Mouse (Mus musculus): ENCODE data around the gene Papola. TPM values are rescaled to one million over a fixed set of nuclear protein-coding genes. Genes with fewer than 3 reads are reported as not detected.

Gene Papola
- polyA plus RNA-seq, 1 experiment from 2014 or later = 104 TPM

DNA sequence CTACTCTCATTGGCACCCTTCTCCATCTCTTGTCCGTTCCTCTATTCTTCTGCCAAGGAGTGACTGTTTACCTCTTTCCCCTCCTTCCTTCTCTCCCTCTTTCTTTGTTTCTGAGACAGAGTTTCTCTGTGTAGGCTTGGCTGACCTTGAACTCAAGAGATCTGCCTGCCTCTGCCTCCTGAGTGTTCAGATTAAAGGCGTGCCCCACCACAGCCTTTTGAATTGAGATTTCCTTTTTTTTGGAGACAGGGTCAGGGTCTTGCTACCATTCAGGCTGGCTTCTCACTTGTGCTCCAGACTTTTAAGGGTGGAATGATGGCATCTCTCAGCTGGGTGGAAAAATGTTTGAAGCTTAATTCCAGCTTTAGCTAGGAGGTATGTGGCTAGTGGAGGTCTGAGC is 3.1 kb downstream of the Papola start:
- Histone ChIP-seq H3K4me2 (replicated peaks; ENCODE audit: low read depth) (no peak overlapping the region), H3K27me3 (ENCODE audit: control insufficient read depth, insufficient read depth, low read length) (no peaks in the 10 kb centered on the region), H3K4me3 (ENCODE audit: low read depth, low read length) (no peak overlapping the region), H3K4me1 (replicated peaks; ENCODE audit: control insufficient read depth, insufficient read depth) (no peaks in the 10 kb centered on the region), H3K36me3 (ENCODE audit: control insufficient read depth, insufficient read depth, low read length) (no peaks in the 10 kb centered on the region), H3K9me3 (ENCODE audit: control insufficient read depth, low read length) (no peaks in the 10 kb centered on the region), H3K27ac (replicated peaks) (no peak overlapping the region), H3K9ac (ENCODE audit: low read length) (no peak overlapping the region)
- ATAC-seq (ENCODE audit: low FRiP score, low TSS enrichment) (no peak), DNase-seq (ENCODE audit: low spot score) (no peak)
- WGBS = 93% methylated on average over 2 of the region's 2 CpGs
- TF ChIP-seq EP300 (optimal IDR thresholded peaks at IDR 0.05) (no peak), CTCF (IDR thresholded peaks at IDR 0.05; ENCODE audit: low read depth) (no peak)

DNA sequence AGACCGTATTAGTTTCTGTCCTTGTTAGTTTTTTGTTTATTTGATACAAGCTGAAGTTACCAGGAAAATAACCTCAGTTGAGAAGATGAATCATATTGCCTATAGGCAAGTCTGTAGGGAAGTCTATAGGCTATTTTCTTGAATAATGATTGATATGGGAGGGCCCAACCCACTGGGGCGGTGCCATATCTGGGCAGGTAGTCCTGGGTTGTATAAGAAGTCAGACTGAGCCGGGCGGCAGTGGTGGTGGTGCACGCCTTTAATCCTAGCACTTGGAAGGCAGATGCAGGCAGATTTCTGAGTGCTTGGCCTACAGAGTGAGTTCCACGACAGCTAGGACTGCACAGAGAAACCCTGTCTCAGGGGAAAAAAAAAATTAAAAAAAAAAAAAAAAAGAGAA is 5.4 kb downstream of the Papola start:
- Histone ChIP-seq H3K4me2 (replicated peaks; ENCODE audit: low read depth) (no peak overlapping the region), H3K9ac (ENCODE audit: low read length) (no peak overlapping the region), H3K36me3 (ENCODE audit: control insufficient read depth, insufficient read depth, low read length) (no peaks in the 10 kb centered on the region), H3K9me3 (ENCODE audit: control insufficient read depth, low read length) (no peaks in the 10 kb centered on the region), H3K4me1 (replicated peaks; ENCODE audit: control insufficient read depth, insufficient read depth) (no peaks in the 10 kb centered on the region), H3K4me3 (ENCODE audit: low read depth, low read length) (no peak overlapping the region), H3K27ac (replicated peaks) (no peak overlapping the region), H3K27me3 (ENCODE audit: control insufficient read depth, insufficient read depth, low read length) (no peaks in the 10 kb centered on the region)
- DNase-seq (ENCODE audit: low spot score) (peak; percentile 51), ATAC-seq (ENCODE audit: low FRiP score, low TSS enrichment) (peak; percentile 60; the same call in 1 of the 2 replicates)
- WGBS = 64% methylated on average over 6 of the region's 6 CpGs
- no peak for TF ChIP-seq CTCF (IDR thresholded peaks at IDR 0.05; ENCODE audit: low read depth)
- no peak for TF ChIP-seq EP300 (optimal IDR thresholded peaks at IDR 0.05)

DNA sequence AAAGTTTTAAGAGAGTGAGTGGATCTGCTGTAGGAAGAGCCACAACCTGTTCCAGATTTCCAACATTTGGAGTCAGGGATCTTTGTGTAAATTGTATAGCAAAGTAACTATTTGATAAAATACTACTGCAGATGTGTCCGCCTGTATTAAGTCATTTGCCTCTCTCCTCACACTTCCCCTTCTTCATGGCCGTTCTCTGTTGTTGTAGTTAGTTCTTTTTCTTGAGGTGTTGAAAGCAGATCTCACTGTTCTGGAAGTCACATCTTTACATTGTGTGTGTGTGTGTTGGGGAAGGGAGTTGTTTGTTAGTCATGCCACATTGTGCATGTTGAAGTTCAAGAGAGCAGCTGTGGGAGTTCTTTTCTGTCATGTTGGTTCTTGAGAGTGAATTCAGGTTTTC is 10.4 kb downstream of the Papola start:
- DNase-seq (ENCODE audit: low spot score) (no peak), ATAC-seq (ENCODE audit: low FRiP score, low TSS enrichment) (no peak)
- no peak overlapping the region for H3K27ac ChIP-seq (replicated peaks)
- no peaks in the 10 kb centered on the region for H3K36me3 ChIP-seq (ENCODE audit: control insufficient read depth, insufficient read depth, low read length)
- H3K9me3 ChIP-seq (ENCODE audit: control insufficient read depth, low read length) = no peaks in the 10 kb centered on the region
- no peaks in the 10 kb centered on the region for H3K27me3 ChIP-seq (ENCODE audit: control insufficient read depth, insufficient read depth, low read length)
- no peak overlapping the region for H3K4me2 ChIP-seq (replicated peaks; ENCODE audit: low read depth)
- H3K4me1 ChIP-seq (replicated peaks; ENCODE audit: control insufficient read depth, insufficient read depth) = no peaks in the 10 kb centered on the region
- no peak for TF ChIP-seq EP300 (optimal IDR thresholded peaks at IDR 0.05)
- no peak for TF ChIP-seq CTCF (IDR thresholded peaks at IDR 0.05; ENCODE audit: low read depth)
- no peak overlapping the region for H3K9ac ChIP-seq (ENCODE audit: low read length)
- WGBS = 78% methylated on average over 2 of the region's 2 CpGs
- no peak overlapping the region for H3K4me3 ChIP-seq (ENCODE audit: low read depth, low read length)

- no peak for DNase-seq (ENCODE audit: low spot score)
- Histone ChIP-seq H3K4me1 (replicated peaks; ENCODE audit: control insufficient read depth, insufficient read depth) (no peaks in the 10 kb centered on the region), H3K27ac (replicated peaks) (no peak overlapping the region), H3K4me2 (replicated peaks; ENCODE audit: low read depth) (no peak overlapping the region), H3K36me3 (ENCODE audit: control insufficient read depth, insufficient read depth, low read length) (no peaks in the 10 kb centered on the region), H3K9me3 (ENCODE audit: control insufficient read depth, low read length) (no peaks in the 10 kb centered on the region), H3K4me3 (ENCODE audit: low read depth, low read length) (no peak overlapping the region), H3K27me3 (ENCODE audit: control insufficient read depth, insufficient read depth, low read length) (no peaks in the 10 kb centered on the region), H3K9ac (ENCODE audit: low read length) (no peak overlapping the region)
- TF ChIP-seq CTCF (IDR thresholded peaks at IDR 0.05; ENCODE audit: low read depth) = no peak
- TF ChIP-seq EP300 (optimal IDR thresholded peaks at IDR 0.05) = no peak
- no peak for ATAC-seq (ENCODE audit: low FRiP score, low TSS enrichment)
These were observed 13.5 kb downstream of the Papola start for GRCm38 (mm10) chr12:105798001-105798400.

DNA sequence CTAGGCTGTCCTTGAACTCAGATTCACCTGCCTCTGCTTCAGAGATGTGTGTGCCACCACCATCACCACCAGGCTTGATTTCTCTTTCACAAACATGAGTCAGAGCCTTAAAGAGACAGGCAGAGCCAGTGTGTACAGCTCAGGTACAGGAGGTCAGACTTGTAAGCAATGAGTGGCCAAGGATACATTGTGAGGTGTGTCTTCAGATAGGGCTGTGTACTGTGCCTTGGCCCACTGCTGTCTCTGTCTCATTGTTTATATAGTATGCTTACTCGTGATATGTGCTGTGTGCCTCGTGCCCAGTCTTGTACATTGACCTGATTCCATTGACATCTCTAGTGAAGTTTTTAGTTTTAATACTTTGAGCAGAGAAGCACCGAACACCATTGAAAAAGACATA is 21.3 kb downstream of the Papola start:
- H3K27ac ChIP-seq (replicated peaks) = no peak overlapping the region
- WGBS = 56% methylated on average over 3 of the region's 3 CpGs
- peak; percentile 99 for ATAC-seq (ENCODE audit: low FRiP score, low TSS enrichment)

GRCm38 (mm10) chr12:105806205-105806604 is 21.7 kb downstream of the Papola start:
- no peak overlapping the region for H3K9ac ChIP-seq (ENCODE audit: low read length)
- no peaks in the 10 kb centered on the region for H3K4me1 ChIP-seq (replicated peaks; ENCODE audit: control insufficient read depth, insufficient read depth)
- no peaks in the 10 kb centered on the region for H3K27me3 ChIP-seq (ENCODE audit: control insufficient read depth, insufficient read depth, low read length)
- H3K27ac ChIP-seq (replicated peaks) = no peak overlapping the region
- no peaks in the 10 kb centered on the region for H3K9me3 ChIP-seq (ENCODE audit: control insufficient read depth, low read length)
- WGBS = 90% methylated on average over 3 of the region's 3 CpGs
- no peak overlapping the region for H3K4me3 ChIP-seq (ENCODE audit: low read depth, low read length)
- DNase-seq (ENCODE audit: low spot score) (no peak), ATAC-seq (ENCODE audit: low FRiP score, low TSS enrichment) (no peak)
- TF ChIP-seq EP300 (optimal IDR thresholded peaks at IDR 0.05) (no peak), CTCF (IDR thresholded peaks at IDR 0.05; ENCODE audit: low read depth) (no peak)
- no peak overlapping the region for H3K4me2 ChIP-seq (replicated peaks; ENCODE audit: low read depth)
- peaks cover 9% of the 10 kb centered on the region; the same call in 1 of the 2 replicates for H3K36me3 ChIP-seq (ENCODE audit: control insufficient read depth, insufficient read depth, low read length)

More for the DNA sequence above, 21.3 kb downstream of the Papola start:
- Histone ChIP-seq H3K4me1 (replicated peaks; ENCODE audit: control insufficient read depth, insufficient read depth) (no peaks in the 10 kb centered on the region), H3K9ac (ENCODE audit: low read length) (no peak overlapping the region), H3K9me3 (ENCODE audit: control insufficient read depth, low read length) (no peaks in the 10 kb centered on the region), H3K27me3 (ENCODE audit: control insufficient read depth, insufficient read depth, low read length) (no peaks in the 10 kb centered on the region), H3K4me2 (replicated peaks; ENCODE audit: low read depth) (no peak overlapping the region), H3K36me3 (ENCODE audit: control insufficient read depth, insufficient read depth, low read length) (peaks cover 9% of the 10 kb centered on the region; the same call in 1 of the 2 replicates), H3K4me3 (ENCODE audit: low read depth, low read length) (no peak overlapping the region)
- DNase-seq (ENCODE audit: low spot score) = peak; percentile 34
- TF ChIP-seq EP300 (optimal IDR thresholded peaks at IDR 0.05) (no peak), CTCF (IDR thresholded peaks at IDR 0.05; ENCODE audit: low read depth) (no peak)
